Mouse (Mus musculus): ENCODE measurements around the gene Ubtd2. TPM values are rescaled to one million over a fixed set of nuclear protein-coding genes. Genes with fewer than 3 reads are reported as not detected.
A peak's percentile ranks its signal among the peaks of the same experiment; 100 is the strongest.

Ubtd2 gene
- polyA plus RNA-seq, 1 experiment, result 2.4 TPM

GRCm38 (mm10) chr11:32566184-32566583, 111.0 kb downstream of the Ubtd2 start:
- Histone ChIP-seq H3K27me3 (ENCODE audit: control insufficient read depth, insufficient read depth, low read length) (no peaks in the 10 kb centered on the region), H3K36me3 (ENCODE audit: control insufficient read depth, insufficient read depth, low read length) (peaks cover 5% of the 10 kb centered on the region), H3K27ac (ENCODE audit: insufficient read depth, low read length) (0 out of 2 replicates have a peak overlapping the region, but pooled peaks have one; percentile 1), H3K4me3 (ENCODE audit: extremely low read depth, insufficient read depth, insufficient read length) (no peak overlapping the region), H3K4me1 (ENCODE audit: control insufficient read depth, insufficient read depth, insufficient read length) (peaks cover 74% of the 10 kb centered on the region)
- DNase-seq (ENCODE audit: low read depth in 1 of 2, low spot score in 2 of 2), result no peak
- WGBS, result 86% methylated on average over 6 of the region's 6 CpGs
- no peak for TF ChIP-seq POLR2A (IDR thresholded peaks at IDR 0.05; ENCODE audit: low read depth, low read length)
- TF ChIP-seq CTCF (IDR thresholded peaks at IDR 0.05; ENCODE audit: extremely low read depth, insufficient read depth, insufficient read length, insufficient replicate concordance), result no peak

Other genes with a start within 250 kb of the Ubtd2 start
- 29.7 and 32.5 TPM in 2 replicates for gene Snrnp25, start 250.0 kb upstream of the Ubtd2 start, polyA plus RNA-seq (2012; rRNA removed)
- gene Rhbdf1, start 233.1 kb upstream of the Ubtd2 start, polyA plus RNA-seq (2012; rRNA removed), result 52.3 and 55.3 TPM in 2 replicates
- gene Mpg, start 228.9 kb upstream of the Ubtd2 start, polyA plus RNA-seq (2012; rRNA removed), result 10.4 and 11.1 TPM in 2 replicates
- 76.9 and 87.3 TPM in 2 replicates for gene Nprl3, start 187.7 kb upstream of the Ubtd2 start, polyA plus RNA-seq (2012; rRNA removed)
- 0.21 TPM in 1 of 2 replicates, not detected in the other for gene Hba-x, start 179.0 kb upstream of the Ubtd2 start, polyA plus RNA-seq (2012; rRNA removed)
- 52,565 and 79,309 TPM in 2 replicates for gene Hba-a1, start 171.9 kb upstream of the Ubtd2 start, polyA plus RNA-seq (2012; rRNA removed)
- gene Hbq1b, start 168.4 kb upstream of the Ubtd2 start, polyA plus RNA-seq (2012; rRNA removed), result 51.0 and 62.0 TPM in 2 replicates
- 85,032 and 127,038 TPM in 2 replicates for gene Hba-a2, start 158.9 kb upstream of the Ubtd2 start, polyA plus RNA-seq (2012; rRNA removed)
- 6.4 and 12.1 TPM in 2 replicates for gene Hbq1a, start 155.3 kb upstream of the Ubtd2 start, polyA plus RNA-seq (2012; rRNA removed)
- 2.2 and 2.8 TPM in 2 replicates for gene Sh3pxd2b, start 107.5 kb upstream of the Ubtd2 start, polyA plus RNA-seq (2012; rRNA removed)
- gene Efcab9, start 76.7 kb downstream of the Ubtd2 start, polyA plus RNA-seq (2012; rRNA removed), result 0.16 and 0.54 TPM in 2 replicates
- 82.8 and 87.0 TPM in 2 replicates for gene Stk10, start 77.9 kb downstream of the Ubtd2 start, polyA plus RNA-seq (2012; rRNA removed)
- 20.2 and 23.6 TPM in 2 replicates for gene Fbxw11, start 187.4 kb downstream of the Ubtd2 start, polyA plus RNA-seq (2012; rRNA removed)